Mouse (Mus musculus) liver, embryonic 14.5 days (tissue): ENCODE data around the gene Nfkbid.

ENCODE experiments used
- CTCF ChIP-seq: IDR thresholded peaks from 2 replicates; pipeline ENCODE4 v1.5.1; 2016; ENCODE audit warnings: antibody characterized with exemption, low read depth, control low read depth
- EP300 ChIP-seq: IDR thresholded peaks from 2 replicates; pipeline ENCODE4 v1.6.1; 2016; ENCODE audit warnings: antibody characterized with exemption, low read depth

DNA sequence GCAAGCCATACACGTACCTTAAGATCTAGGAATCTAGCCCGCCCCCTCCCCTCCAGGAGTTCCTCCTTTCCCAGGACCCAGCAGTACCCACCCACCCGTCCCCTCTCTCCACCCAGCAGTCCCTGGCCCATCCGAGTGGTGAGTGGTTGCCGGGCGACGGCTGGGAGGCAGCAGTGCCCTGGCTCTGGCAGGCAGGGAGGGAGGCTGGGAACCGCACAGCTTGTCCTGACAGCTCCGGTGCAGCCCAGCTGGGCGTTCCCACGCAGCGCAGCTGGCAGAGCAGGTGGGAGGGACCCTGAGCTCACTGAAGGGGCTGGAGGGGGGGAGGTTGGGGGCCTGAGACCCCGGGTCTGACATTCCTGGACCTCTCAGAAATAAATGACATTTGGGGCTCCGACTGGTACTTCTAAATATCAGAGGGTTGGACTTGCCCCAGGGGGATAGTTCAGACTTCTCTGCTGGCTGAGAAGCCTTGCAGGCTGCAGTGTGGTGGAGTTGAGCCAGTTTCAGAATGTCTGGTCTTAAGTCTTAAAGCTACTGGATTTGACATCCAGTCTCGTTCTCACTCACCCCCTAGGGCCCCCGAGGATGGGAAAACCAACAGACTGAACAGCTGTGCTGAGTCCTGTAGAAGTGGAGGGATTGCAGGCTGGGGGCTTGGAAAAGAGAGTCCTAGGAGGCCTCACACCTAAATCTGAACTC, 36.2 kb downstream of the Nfkbid start, which contains the start of the genes Kirrel2 and Nphs1:
- TF ChIP-seq CTCF (no peak), EP300 (no peak)
